Mouse (Mus musculus) lung, embryonic 14.5 days (tissue): Measurements from ENCODE around the gene Gm37419. TPM values are rescaled to one million over a fixed set of nuclear protein-coding genes. Genes with fewer than 3 reads are reported as not detected.

ENCODE experiments used
- ATAC-seq: fragments of 200-750 bp; cut with Nextera tagmentation; 2 replicates; pipeline ENCODE4 v1.8.0; 2017; ENCODE audit warnings: mild to moderate bottlenecking, moderate TSS enrichment, moderate library complexity; ENCODE audit not compliant: insufficient read depth
- DNase-seq: peaks from one replicate; pipeline ENCODE4 v3.0.0-alpha.2; 2015
- H3K27ac ChIP-seq: fragments of 300-500 bp; sonication (generic); 2 replicates; pipeline ENCODE4 v1.5.1; 2014; ENCODE audit warnings: low read depth, mild to moderate bottlenecking, moderate library complexity
- H3K27me3 ChIP-seq: fragments of 300-500 bp; sonication (generic); 2 replicates; pipeline ENCODE4 v1.6.1; 2014; ENCODE audit warnings: low read length, control low read depth; ENCODE audit not compliant: insufficient read depth
- H3K36me3 ChIP-seq: fragments of 300-500 bp; sonication (generic); 2 replicates; pipeline ENCODE4 v1.6.1; 2014; ENCODE audit warnings: control low read depth; ENCODE audit not compliant: insufficient read depth
- H3K4me1 ChIP-seq: fragments of 300-500 bp; sonication (generic); 2 replicates; pipeline ENCODE4 v1.6.1; 2014; ENCODE audit warnings: antibody characterized with exemption, control low read depth; ENCODE audit not compliant: insufficient read depth
- H3K4me2 ChIP-seq: fragments of 300-500 bp; sonication (generic); 2 replicates; pipeline ENCODE4 v1.6.1; 2014; ENCODE audit warnings: mild to moderate bottlenecking
- H3K4me3 ChIP-seq: fragments of 300-500 bp; sonication (generic); 2 replicates; pipeline ENCODE4 v1.5.1; 2014; ENCODE audit warnings: low read depth, low read length
- H3K9ac ChIP-seq: fragments of 300-500 bp; sonication (generic); 2 replicates; pipeline ENCODE4 v1.6.1; 2014
- H3K9me3 ChIP-seq: fragments of 300-500 bp; sonication (generic); 2 replicates; pipeline ENCODE4 v1.6.1; 2016; ENCODE audit warnings: low read depth, low read length, control low read depth
- CTCF ChIP-seq: IDR thresholded peaks from 2 replicates; pipeline ENCODE4 v1.5.1; 2016; ENCODE audit warnings: antibody characterized with exemption, low read depth
- WGBS: fragments of 180-500 bp; shearing (Covaris S2); extraction: QIAGEN DNeasy Blood & Tissue Kit; methylation state at CpG from one replicate; pipeline ENCODE4 v1.1.7; 2014; 5-methylcytosine and 5-hydroxymethylcytosine counted together
- polyA plus RNA-seq: library from polyadenylated mRNA; unstranded; fragments of >200 nt; fragmentation: Nextera tagmentation; extraction: Ambion mirVana; gene quantifications from 2 replicates; pipeline ENCODE4 v1.2.1, GENCODE M21; 2014

Gm37419 gene
- polyA plus RNA-seq, 1 experiment from 2014 or later, result not detected

DNA sequence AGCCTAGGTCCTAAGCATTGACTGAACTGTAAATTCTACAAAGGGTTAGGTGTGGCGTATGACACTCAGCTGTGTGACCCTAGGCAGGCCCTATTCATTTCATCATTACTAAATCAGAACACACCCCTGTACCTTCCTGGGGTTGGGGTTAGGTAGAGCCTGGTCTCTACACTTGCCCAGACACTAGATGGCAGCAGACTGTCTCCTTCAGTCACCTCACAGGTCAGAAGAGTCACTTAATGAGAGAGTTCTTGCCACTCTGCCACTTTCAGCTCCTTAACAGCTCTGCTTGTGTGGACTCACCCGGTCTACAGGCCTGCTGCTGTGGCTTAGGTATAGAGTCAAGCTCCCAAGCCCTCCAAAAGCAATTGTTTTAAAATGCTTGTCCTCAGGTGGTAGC, 25.9 kb upstream of the Gm37419 start:
- no peak overlapping the region for H3K9ac ChIP-seq
- no peak for ATAC-seq
- 75% methylated on average over 2 of the region's 2 CpGs for WGBS
- no peak overlapping the region for H3K4me2 ChIP-seq
- H3K4me3 ChIP-seq, result no peak overlapping the region
- H3K36me3 ChIP-seq, result no peaks in the 10 kb centered on the region
- H3K27me3 ChIP-seq, result no peaks in the 10 kb centered on the region
- H3K9me3 ChIP-seq, result no peaks in the 10 kb centered on the region
- H3K4me1 ChIP-seq, result no peaks in the 10 kb centered on the region
- no peak overlapping the region for H3K27ac ChIP-seq
- DNase-seq, result no peak
- TF ChIP-seq CTCF, result peak; percentile 40

DNA sequence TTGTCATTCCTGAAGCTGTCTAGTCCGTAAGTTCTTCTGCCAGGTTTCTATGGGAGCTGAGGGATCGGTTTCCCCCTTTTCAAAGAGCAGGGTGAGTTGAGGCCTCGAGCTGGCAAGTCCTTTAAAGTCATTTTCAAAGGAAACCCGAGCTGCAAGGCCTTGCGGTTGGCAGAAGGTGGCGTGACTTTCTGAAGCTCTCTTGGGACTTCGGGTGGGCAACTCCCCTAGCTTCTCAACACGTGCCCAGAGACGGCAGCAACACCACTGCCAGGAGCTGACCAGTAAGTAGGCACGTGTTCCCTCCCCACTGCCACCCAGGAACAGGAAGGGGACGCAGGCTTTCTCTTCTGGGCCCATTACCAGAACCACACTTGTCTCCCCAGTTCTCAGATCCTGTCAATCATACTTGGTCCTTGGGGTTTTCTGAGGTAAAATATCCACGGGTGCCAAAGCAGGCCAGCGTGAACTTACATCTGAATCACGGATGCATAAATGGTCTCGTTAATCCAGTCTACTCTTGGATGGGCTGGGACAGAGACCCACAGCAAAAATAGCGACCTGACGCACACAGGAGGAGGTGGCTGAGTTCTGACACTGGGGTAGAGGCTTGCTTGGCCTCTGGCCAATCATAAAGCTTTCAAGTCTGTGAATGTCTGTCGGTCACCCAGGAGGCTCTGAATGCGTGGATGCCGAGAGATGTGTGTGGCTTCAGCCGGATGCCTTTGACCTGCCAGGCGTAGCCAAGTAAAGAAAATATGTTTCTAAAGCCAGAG, 24.2 kb upstream of the Gm37419 start:
- 66% methylated on average over 22 of the region's 22 CpGs for WGBS
- ATAC-seq (no peak), DNase-seq (no peak)
- no peak overlapping the region for H3K4me3 ChIP-seq
- H3K9me3 ChIP-seq, result no peaks in the 10 kb centered on the region; the same call in 1 of the 2 replicates
- H3K36me3 ChIP-seq, result peaks cover 9% of the 10 kb centered on the region
- H3K27ac ChIP-seq, result no peak overlapping the region
- TF ChIP-seq CTCF, result no peak
- no peak overlapping the region for H3K4me2 ChIP-seq
- no peaks in the 10 kb centered on the region for H3K4me1 ChIP-seq
- H3K27me3 ChIP-seq, result no peaks in the 10 kb centered on the region
- H3K9ac ChIP-seq, result no peak overlapping the region

GRCm38 (mm10) chr16:23964706-23965367, 23.4 kb upstream of the Gm37419 start:
- no peak overlapping the region for H3K4me3 ChIP-seq
- H3K4me1 ChIP-seq, result 0 out of 2 replicates have a peak, but pooled peaks cover 3% of the 10 kb centered on the region
- no peak overlapping the region for H3K4me2 ChIP-seq
- H3K27me3 ChIP-seq, result no peaks in the 10 kb centered on the region
- WGBS, result 76% methylated on average over 14 of the region's 14 CpGs
- no peak overlapping the region for H3K27ac ChIP-seq
- no peak for TF ChIP-seq CTCF
- no peak for DNase-seq
- ATAC-seq, result no peak
- no peak overlapping the region for H3K9ac ChIP-seq
- peaks cover 9% of the 10 kb centered on the region for H3K36me3 ChIP-seq
- no peaks in the 10 kb centered on the region; the same call in 1 of the 2 replicates for H3K9me3 ChIP-seq

- Histone ChIP-seq H3K9me3 (no peaks in the 10 kb centered on the region; the same call in 1 of the 2 replicates), H3K4me1 (0 out of 2 replicates have a peak, but pooled peaks cover 6% of the 10 kb centered on the region)
- ATAC-seq, result no peak
Measured at GRCm38 (mm10) chr16:23966066-23966465, 22.2 kb upstream of the Gm37419 start.

GRCm38 (mm10) chr16:23967301-23967700, 21.0 kb upstream of the Gm37419 start:
- ATAC-seq (no peak), DNase-seq (no peak)
- Histone ChIP-seq H3K4me1 (0 out of 2 replicates have a peak, but pooled peaks cover 6% of the 10 kb centered on the region), H3K27me3 (no peaks in the 10 kb centered on the region), H3K4me3 (no peak overlapping the region), H3K4me2 (no peak overlapping the region), H3K27ac (no peak overlapping the region), H3K9ac (no peak overlapping the region), H3K9me3 (no peaks in the 10 kb centered on the region; the same call in 1 of the 2 replicates), H3K36me3 (peaks cover 9% of the 10 kb centered on the region)
- peak; percentile 56 for TF ChIP-seq CTCF
- whole genome bisulfite sequencing, result 78% methylated on average over 7 of the region's 7 CpGs

More at GRCm38 (mm10) chr16:23966066-23966465, 22.2 kb upstream of the Gm37419 start:
- WGBS, result 86% methylated on average over 14 of the region's 14 CpGs
- no peak overlapping the region for H3K4me2 ChIP-seq
- TF ChIP-seq CTCF, result no peak
- no peak overlapping the region for H3K9ac ChIP-seq
- no peaks in the 10 kb centered on the region for H3K27me3 ChIP-seq
- H3K36me3 ChIP-seq, result peaks cover 9% of the 10 kb centered on the region
- H3K27ac ChIP-seq, result no peak overlapping the region
- DNase-seq, result no peak
- H3K4me3 ChIP-seq, result no peak overlapping the region

GRCm38 (mm10) chr16:23968888-23969287, 19.4 kb upstream of the Gm37419 start:
- ATAC-seq, result peak; percentile 68; the same call in 1 of the 2 replicates
- peak; percentile 74 for DNase-seq
- H3K4me2 ChIP-seq, result no peak overlapping the region
- no peak overlapping the region for H3K9ac ChIP-seq
- H3K36me3 ChIP-seq, result peaks cover 10% of the 10 kb centered on the region
- no peak overlapping the region for H3K27ac ChIP-seq
- 66% methylated on average over 4 of the region's 4 CpGs for WGBS
- H3K27me3 ChIP-seq, result no peaks in the 10 kb centered on the region
- no peaks in the 10 kb centered on the region; the same call in 1 of the 2 replicates for H3K9me3 ChIP-seq
- 0 out of 2 replicates have a peak, but pooled peaks cover 6% of the 10 kb centered on the region for H3K4me1 ChIP-seq
- TF ChIP-seq CTCF, result no peak
- H3K4me3 ChIP-seq, result no peak overlapping the region

DNA sequence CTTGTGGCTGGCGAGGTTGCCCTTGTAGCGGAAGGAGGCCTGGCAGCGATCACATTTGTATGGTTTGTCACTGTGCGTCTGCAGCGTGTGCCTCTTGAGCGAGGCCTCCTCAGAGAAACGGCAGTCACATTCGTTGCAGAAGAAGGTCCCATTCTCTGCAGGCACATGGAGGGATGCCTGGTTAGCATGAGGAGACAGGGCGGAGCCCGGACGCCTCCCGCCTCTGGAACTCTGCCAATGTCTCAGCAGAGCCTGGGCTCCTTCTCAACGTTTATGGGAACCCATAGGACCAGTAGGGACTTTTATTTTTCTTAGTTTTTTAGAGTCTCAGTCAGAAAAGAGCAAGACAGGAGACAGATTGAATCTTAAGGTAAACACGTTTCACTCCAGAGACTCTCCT, 18.4 kb upstream of the Gm37419 start:
- 0 out of 2 replicates have a peak, but pooled peaks cover 6% of the 10 kb centered on the region for H3K4me1 ChIP-seq
- TF ChIP-seq CTCF, result no peak
- ATAC-seq (peak; percentile 58; the same call in 1 of the 2 replicates), DNase-seq (peak; percentile 78)
- no peak overlapping the region for H3K4me2 ChIP-seq
- no peak overlapping the region for H3K4me3 ChIP-seq
- H3K36me3 ChIP-seq, result peaks cover 11% of the 10 kb centered on the region
- H3K9ac ChIP-seq, result no peak overlapping the region
- no peak overlapping the region for H3K27ac ChIP-seq
- no peaks in the 10 kb centered on the region; the same call in 1 of the 2 replicates for H3K9me3 ChIP-seq
- no peaks in the 10 kb centered on the region for H3K27me3 ChIP-seq
- 63% methylated on average over 14 of the region's 14 CpGs for WGBS
